Mouse (Mus musculus) frontal cortex, postnatal 10 days (tissue): ENCODE results near the gene Ak5.

Experiments used
- DNase-seq, 2 experiments: peaks; one replicate each; pipeline ENCODE4 v3.0.0; 2022; ENCODE audit warnings: low spot score in 2 of 2, mixed read lengths in 1 of 2

Ak5 gene

DNA sequence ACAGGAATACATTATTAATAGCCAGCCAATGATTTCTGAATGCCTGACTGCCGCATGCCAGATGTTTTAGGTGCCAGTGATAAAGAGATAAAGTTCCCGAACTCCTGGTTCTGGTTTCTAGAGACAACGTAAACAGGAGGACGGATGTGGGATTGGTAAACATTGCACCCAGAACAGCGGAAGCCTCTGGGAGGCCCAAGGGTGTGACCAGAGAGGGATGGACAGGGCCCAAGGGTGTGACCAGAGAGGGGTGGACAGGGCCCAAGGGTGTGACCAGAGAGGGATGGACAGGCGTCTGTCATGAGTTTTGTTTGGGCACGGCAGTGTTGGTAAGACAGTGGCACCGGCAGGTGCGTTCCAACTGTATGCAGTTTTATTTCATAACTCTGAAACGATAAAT is 148.6 kb downstream of the Ak5 start:
- DNase-seq: no peak

DNA sequence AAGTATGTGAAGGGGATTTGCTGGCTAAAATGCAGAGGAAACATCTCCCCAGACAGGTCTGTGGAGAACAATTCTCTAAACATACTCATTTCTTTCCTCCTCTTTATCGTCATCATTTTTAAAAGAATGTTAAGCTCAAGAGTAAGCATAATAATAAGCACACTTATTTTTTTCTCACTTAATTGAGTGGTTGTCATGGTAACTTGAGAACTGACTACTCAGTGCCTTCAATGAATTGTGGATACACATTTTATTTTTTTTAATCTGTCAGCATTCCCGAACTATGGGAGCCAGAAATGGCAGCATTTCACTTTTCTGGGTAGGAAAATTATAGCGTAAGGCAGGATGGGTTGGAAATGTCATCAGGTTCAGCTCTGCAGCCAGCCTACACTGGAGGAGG is 151.6 kb downstream of the Ak5 start:
- no peak for DNase-seq

DNA sequence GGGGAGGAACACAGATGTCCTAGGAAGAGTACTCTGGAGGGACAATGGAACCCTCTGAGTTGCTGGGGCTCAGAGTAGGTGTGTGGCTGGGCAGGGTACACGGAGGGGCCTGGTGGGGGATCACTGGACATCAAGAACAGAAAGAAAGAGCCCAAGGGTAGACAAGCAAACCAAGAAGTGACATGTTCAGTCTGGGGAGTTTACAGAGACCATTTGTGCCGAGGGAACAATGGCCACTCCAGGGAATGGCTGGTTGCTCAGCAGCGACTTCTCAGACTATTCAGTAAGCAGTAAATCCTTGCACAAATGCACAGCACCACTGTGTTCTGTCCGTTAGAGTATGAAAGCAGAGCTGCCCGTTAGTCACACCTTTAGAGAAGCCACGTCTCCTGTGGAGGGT is 152.2 kb downstream of the Ak5 start:
- DNase-seq: no peak

DNA sequence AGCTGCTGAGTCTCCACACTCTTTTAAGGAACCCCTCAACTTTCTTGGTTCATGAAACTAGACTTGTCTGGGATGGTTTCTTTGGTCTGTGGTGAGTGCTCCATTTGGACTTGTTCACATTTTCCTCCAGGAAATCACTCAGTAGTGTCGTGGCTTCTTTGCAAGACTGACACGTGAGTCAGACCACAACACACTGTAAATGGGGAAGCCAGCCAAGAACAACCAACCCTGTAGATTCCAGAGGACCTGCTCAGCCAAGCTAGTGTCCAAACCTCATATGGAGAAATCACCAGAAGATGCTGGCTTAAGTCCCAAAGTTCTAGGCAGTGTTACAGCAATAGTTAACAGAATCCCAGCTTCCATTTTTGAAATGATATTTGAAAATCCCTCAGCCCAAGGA is 155.6 kb downstream of the Ak5 start:
- no peak for DNase-seq

DNA sequence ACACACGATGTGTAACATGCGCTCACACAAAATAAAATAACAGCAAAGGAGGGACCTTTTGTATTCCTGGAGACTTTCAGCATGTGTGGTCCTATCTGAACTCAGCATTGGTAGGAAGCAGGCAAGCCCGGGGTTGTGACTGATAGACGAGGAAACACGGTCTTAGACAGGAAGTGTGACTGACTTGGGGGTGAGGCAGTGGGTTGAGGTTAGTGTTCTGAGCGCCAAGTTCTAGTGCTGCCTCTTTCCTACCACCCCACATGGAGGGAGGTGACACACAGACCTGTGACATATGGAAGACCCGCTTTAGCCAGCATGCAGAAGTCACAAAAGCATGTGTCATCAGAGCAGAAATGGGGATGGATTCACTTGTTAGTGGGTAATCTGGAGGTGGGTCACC is 158.9 kb downstream of the Ak5 start:
- no peak for DNase-seq

DNA sequence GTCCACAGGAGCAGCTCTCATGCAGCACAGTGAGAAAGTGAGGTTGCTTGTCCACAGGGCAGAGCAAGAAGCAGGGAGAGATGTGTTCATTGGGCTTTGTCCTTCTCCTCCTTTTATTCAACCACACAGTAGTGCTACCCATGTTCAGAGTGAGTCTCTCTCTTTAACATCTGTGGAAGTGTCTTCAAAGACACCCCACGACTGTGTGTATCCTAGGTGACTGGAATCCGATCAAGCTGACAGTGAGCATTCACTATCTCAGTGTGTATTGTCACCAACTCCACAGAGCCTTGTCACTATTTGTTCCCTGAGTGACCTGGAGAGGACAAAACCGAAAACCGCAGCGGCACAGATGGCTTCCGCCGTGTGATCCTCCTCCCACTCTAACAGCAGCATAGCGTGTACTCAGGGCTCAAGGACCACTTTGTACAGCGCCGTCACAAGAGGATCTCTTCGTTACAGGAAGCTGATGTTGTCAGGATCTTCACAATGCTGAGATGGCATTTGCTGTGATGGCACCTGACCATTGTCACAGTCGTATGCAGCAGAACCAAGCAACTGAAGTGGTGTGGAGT is 159.7 kb downstream of the Ak5 start:
- DNase-seq: no peak

DNA sequence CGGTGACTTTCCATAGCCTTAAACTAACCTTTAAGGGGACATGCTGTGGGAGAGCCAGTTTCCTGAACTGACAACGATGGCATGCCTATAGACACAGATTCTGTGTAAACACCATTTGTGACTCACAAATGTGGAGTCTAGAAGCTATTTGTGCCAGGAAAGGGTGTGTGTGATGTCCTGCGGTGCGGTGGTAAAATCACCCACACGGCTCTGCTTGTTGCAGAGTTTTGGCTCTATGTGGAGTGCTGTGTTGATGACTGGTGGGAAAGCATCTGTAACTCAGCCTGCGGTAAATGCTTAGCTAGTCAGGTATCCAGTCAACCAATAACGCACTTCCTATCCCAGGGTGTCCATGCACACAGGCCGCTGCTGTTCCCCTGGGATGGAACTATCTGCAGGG is 160.3 kb downstream of the Ak5 start:
- no peak for DNase-seq

DNA sequence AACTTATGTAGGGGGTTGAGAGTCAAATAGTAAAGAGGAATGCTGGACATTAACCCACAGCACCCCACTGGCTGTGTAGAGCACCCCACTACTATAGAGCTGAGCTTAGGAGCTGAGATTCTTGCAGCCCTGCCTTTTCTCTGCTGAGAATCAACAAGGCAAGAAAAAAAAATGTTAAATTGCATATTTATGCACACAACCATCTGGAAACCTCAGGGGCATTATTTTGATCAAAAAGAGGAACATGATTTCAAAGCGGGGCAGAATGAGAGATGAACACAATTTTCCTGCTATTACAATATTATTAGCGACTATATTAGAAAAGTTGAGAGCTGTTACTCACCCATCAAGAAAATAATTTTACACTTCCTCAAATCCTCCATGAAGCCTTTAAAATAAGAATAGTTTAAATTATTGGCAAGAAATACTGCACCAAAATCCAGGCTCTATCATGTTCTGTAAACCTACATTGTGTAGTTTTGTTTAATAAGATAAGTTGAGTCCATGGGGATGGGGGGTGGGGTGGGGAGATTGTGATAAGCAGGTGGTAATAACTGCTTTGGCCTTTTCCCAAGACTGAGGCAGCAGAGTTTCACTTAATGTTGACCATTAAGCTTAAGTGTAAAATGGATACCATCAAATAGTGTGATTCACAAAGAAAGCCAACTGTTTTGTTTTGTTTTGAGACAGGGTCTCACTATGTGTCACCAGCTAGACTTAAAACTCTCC is 169.0 kb downstream of the Ak5 start:
- no peak for DNase-seq

DNA sequence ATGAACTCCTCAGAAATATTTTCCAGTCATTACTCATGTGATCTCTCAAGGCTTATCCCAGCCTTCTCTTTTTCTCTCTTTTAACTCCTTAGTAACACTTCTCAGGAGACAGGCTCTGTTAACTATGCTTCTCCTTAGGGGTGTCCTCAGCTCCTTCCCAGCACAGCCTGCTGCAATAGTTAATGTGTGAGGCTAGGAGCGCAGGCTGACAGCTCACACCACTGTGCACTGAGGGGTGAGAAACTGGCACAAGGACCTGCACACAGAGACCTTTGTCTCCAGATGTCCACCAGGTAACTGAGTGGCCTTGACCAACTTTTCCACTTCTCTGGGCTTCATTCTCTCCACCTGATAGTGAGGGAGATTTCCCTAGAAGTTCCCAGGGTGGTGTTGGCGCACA is 170.3 kb downstream of the Ak5 start:
- no peak for DNase-seq

DNA sequence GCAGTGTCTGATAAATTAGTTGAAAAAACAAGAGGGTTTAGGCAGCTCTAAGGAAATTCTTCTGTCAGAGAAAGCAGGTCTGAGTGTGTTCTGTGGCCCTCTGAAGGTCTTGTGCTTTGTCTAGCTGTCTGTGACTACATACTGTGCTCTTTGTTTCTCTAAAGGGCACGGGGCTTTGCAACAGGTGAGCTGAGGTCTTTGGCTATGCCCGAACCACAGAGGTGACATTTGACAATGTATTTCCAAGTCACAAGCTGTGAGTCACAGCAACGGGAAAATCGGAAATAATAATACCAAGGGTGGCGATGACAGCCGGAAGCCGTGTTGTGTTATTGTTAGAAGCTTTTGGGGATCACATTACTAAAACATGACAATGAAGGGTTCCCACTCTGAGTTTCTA is 171.1 kb downstream of the Ak5 start:
- DNase-seq: no peak

DNA sequence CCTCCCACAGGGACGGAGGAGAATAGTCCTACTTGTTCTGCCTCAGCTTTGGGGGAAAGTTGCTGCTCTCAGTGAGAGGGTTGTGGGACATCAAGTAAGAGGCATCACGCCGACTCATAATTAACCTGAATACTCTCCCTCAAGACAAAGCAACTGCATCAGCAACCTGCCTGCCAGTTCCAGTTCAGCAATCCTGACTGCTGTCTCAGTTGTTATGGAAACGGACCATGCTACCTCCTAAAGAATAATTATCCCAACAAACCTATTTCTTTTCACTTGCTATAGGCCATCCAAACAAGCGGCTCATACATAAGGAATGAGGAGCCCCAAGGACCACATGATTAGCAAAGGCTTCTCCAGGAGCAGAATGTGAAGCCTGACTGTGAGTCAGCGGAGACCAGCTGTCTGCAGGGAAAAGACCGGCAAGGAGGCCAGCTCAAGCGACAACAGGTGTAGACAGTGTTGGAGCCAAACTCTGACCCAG is 172.7 kb downstream of the Ak5 start:
- no peak for DNase-seq

DNA sequence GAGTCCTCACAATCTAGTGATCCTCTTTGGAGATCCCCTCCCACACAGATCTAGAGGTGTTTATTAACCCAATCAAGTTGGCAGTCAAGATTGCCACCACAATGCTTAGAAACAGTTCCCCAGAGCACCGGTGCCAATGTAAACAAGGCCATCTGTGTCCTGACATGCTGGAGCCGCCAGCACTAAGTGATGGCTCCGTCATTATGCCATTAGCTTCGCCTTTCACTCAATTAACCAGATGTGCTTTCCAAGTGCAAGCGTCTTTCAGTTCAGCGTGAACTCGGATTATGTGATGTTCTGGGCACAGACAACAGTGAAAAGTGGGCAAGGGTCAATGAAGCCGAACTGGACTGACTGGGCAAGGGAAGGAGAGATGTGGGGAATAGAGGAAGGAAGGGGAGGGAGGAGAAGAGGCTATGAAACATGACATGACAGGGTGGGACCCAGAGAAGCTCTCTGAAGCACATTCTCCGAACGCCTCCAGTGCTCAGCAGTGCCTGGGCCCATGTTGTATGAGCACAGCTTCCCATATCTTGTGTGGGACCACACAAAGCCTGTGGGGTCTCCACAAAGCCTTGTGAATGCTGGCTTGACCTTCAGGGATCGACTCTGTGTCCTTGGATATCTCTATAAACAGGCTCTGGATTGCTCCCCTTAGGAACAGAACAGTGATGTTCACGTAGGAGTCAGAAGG is 173.3 kb downstream of the Ak5 start:
- DNase-seq: no peak

DNA sequence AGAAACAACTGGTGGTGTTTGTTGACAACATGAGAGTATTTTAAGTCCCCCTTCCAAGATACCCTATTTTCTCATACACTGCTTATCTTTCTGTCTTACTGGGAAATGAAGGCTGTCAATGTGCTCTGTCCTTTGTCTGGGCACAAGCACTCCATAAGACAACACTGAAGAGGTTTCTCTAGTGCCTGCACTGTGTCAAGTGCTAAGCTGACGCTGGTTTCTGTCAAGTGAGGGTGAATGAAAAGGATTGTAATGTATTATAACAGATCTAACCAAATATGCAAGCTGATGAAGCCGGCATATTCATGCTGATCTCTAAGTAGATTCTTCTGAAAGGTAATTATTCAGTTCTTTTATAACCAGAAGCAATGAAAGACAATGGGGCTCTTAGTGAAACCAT is 174.3 kb downstream of the Ak5 start:
- DNase-seq: no peak

DNA sequence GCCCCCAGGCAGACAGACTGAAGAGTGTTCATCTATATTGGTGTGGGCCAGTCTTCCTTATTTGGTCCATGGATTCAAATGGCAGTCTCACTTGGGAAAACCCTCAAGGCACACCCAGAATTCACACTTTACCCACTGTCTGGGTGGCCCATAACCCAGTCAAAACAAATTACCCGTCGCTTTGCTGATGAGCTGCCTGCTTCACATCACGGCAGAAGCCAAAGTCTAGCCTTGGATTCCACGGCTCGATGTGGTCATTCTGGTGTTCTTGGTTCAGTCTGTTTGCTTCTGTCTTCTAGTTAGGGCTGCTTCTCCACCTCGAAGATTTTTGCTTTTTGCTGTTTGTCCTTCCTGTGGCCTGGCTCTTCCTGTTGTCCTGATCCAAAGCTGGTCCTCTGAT is 175.9 kb downstream of the Ak5 start:
- no peak for DNase-seq

DNA sequence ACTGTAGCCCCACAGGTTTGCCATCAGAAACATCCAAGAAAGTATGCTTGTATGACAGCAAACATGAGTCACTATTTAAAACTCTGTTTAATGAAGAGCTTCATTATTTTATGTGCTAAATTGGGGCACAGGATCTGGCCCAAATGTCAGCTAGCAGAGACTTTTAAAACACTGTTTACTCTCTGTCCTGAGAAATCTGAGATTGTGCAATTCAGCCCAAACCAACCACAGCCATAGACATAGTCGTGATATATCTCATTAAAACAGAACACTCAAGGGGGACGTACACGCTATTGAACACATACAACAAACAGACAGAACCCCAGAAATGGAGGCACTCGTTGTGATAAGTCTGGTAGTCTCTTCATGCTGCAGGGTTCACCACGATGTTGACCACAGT is 177.7 kb downstream of the Ak5 start:
- no peak for DNase-seq

DNA sequence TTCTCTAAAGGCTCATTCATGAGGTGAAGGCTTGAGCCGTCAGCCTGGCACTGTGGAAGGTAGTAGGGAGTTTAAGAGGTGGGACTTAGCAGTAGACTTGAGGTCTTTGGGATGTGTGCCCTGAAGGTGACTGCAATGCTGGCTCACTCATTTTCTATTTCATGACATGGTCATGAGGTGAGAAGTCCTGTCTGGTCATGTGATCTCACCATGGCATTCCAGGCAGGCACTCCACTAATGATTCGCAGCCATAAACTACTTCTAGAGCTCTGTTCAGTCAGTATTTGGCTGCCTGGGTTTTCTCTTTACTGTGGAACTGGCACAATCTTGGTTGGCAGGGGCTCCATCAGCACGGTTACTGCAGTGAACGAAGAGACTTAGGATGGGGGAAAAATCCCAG is 179.2 kb downstream of the Ak5 start:
- DNase-seq: no peak

DNA sequence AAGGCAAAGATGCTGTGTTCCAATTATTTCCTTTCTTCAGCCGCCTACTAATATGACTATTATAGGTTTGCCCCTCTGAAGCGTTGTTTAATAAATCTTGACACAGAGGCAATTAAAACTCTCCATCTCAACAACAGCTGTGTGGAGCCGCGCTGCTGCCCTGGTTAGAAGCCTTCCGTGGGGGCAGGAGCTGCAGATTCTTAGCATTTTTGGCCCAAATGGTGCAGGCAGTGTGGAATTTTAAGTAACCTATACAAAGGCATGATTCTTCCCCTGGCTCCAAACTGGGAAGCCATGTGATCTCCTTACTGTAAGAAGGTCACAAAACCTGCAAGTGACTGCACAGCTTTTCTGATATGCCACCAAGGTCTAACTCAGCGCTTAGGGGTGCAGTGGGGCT is 184.0 kb downstream of the Ak5 start:
- DNase-seq: peak in 1 of 2 experiments; percentile 26

DNA sequence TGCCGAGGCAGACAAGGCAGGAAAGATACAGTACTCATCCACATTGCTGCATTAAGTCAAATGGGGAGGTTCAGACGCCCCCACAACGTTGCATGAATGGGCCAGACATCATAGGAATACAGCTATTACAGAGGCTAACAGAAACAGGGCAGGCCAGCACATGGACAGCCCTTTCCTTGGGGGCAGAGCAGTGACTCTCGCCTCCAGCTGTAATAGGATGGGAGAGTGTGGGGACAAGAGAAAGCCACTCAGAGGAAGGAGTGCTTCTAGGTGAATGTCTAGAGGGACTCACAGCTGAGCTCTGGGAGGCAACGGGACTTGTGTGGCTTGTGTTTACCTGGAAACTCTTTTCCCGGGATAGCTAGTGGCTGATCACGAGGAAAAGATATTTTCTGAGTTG is 184.4 kb downstream of the Ak5 start:
- DNase-seq: no peak

DNA sequence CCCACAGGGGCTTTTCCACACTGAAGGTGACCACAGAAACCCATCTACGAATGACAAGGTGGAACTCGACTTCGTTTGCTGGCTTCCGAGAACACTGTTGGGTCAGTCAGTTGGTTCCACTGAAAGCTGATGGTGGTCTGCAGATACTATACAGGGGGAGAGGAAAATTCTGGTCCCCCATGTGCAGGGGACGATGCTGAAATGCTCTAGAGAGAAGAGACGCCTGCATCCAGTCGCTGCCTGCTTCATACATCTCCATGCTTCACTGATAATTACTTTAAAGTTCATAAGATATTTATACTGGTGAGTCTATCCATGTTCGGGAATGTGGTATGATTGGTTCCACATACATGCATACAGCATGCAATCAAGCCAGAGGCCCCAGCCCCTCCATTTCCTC is 186.0 kb downstream of the Ak5 start:
- DNase-seq: no peak

DNA sequence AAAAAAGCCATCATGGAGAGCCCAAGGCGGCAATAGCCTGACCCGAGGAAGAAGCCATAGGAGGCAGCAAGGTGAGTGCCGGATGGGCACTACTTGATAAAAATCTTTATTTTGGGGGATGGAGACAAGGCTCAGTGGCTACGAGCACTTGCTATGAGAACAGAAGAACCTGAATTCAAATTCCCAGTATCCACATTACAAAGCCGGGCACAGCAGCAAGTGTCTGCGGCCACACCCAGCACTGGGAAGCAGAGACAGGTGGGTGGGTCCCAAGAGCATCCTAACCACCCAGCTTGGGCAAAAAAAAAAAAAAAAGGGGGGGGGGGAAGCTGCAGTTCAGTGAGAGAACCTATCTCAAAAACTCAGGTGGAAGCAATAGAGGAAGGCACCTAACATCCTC is 187.8 kb downstream of the Ak5 start:
- no peak for DNase-seq

DNA sequence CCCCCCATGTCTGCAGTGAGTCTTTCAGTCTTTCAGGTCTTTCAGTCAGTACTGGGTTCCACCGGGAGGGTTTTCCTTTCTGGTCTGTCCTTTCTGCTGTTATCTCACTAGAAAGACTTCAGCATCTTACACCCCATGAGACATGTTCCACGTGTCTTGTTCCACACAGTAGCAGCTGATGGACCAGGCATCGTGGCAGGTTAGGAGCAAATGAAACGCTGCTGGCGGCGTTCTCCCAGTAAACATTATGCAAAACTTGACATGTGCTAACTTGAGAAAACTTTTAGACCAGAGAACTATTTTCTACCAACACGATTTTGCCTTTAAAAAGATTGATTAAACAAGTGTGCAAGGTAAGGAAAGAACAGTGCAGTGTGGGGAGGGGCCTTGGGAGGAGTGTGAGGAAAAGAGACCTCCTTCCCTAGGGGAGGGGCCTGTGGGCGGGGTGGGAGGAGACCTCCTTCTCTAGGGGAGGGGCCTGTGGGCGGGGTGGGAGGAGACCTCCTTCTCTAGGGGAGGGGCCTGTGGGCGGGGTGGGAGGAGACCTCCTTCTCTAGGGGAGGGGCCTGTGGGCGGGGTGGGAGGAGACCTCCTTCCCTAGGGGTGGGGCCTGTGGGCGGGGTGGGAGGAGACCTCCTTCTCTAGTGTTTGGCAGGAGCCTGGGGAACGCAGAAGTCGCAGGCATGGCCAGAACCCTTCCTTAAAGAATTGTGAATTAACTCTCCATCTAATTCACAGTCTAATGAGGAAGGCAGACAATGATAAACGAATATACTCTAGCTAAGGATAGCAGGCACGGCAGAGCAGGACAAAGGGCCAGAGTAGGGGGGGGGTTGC is 189.3 kb downstream of the Ak5 start:
- no peak for DNase-seq

DNA sequence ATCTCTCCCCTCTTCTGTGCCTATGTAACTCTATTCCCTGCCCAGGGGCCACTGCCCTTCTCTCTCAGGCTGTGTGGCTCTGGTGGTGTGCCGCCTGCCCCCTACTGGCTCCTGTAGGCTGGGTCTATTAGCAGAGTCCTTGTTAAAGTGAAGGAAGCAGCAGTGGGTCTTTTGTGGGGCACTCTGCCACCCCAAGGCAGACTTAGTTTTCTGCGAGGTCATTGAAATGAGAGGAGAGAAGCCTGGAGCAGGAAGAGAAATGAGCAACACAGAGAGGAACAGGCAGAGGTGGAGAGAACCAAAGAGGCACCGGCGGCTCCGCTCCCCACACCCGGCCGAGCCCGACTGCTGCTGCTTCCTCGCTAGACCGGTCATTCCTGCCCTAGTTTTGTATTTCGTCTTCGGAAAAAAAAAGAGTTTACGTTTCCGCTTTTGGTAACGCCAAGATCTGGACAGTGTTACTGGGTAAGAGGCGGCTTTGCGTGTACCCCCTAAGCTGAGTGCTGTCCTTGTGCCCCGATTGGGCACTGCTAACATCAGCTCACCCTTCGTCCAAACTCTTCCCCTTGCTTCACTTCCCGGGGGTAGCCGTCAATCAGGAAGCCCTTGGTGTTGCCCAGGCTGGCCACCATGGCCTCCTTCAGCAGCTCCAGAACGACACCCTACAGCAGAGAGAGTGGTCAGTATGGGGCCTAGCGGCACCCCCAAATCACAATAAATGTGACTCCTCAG is 190.2 kb downstream of the Ak5 start:
- DNase-seq: peak; percentile 44 to 50
